Mouse (Mus musculus) neural tube, embryonic 12.5 days (tissue): ENCODE data around the gene Uso1. TPM values are rescaled to one million over a fixed set of nuclear protein-coding genes. Genes with fewer than 3 reads are reported as not detected.

Source experiments
- ATAC-seq: fragments of 200-750 bp; cut with Nextera tagmentation; 2 replicates; pipeline ENCODE4 v1.8.0; 2017; ENCODE audit warnings: low read depth, mild to moderate bottlenecking, moderate TSS enrichment, moderate library complexity; ENCODE audit not compliant: low FRiP score
- H3K27ac ChIP-seq: fragments of 300-500 bp; sonication (generic); 2 replicates; pipeline ENCODE4 v1.5.1; 2016
- H3K27me3 ChIP-seq: fragments of 300-500 bp; sonication (generic); replicated peaks from 2 replicates; pipeline ENCODE4 v1.6.1; 2016; ENCODE audit warnings: mild to moderate bottlenecking
- H3K36me3 ChIP-seq: fragments of 300-500 bp; sonication (generic); 2 replicates; pipeline ENCODE4 v1.6.1; 2016; ENCODE audit warnings: mild to moderate bottlenecking
- H3K4me1 ChIP-seq: fragments of 300-500 bp; sonication (generic); 2 replicates; pipeline ENCODE4 v1.6.1; 2016
- H3K4me2 ChIP-seq: fragments of 300-500 bp; sonication (generic); replicated peaks from 2 replicates; pipeline ENCODE4 v1.6.1; 2016; ENCODE audit warnings: mild to moderate bottlenecking
- H3K4me3 ChIP-seq: fragments of 300-500 bp; sonication (generic); 2 replicates; pipeline ENCODE4 v1.5.1; 2016
- H3K9ac ChIP-seq: fragments of 300-500 bp; sonication (generic); 2 replicates; pipeline ENCODE4 v1.6.1; 2016; ENCODE audit warnings: mild to moderate bottlenecking
- H3K9me3 ChIP-seq: fragments of 300-500 bp; sonication (generic); 2 replicates; pipeline ENCODE4 v1.6.1; 2016; ENCODE audit warnings: mild to moderate bottlenecking
- WGBS: fragments of 180-500 bp; shearing (Covaris S2); methylation state at CpG from one replicate; pipeline ENCODE4 v1.1.7; 2016; 5-methylcytosine and 5-hydroxymethylcytosine counted together
- polyA plus RNA-seq: library from polyadenylated mRNA; unstranded; fragments of >200 nt; fragmentation: Nextera tagmentation; extraction: Ambion mirVana; gene quantifications from 2 replicates; pipeline ENCODE4 v1.2.1, GENCODE M21; 2016

Gene Uso1
- polyA plus RNA-seq, 1 experiment from 2014 or later = 53.1 TPM

DNA sequence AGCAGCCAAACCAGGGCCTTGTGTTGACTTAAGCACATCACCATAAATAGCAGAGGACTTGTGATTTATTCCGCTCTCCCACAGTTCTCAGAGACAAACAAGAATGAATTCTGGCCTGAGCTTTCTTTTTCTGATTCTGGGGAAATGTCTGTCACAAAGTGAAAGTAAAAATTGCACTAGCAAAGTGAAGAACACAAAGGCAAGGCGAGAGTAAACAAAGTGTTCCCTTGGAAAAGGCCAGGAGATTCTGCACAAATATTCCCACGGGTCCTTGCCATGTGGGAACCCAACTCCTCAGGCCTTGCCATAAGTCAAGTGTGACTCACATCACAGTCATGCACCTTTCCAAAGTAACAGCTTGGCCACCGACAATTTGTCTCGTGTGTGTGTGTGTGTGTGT lies 68.0 kb downstream of the Uso1 start:
- Histone ChIP-seq H3K9ac (no peak overlapping the region), H3K36me3 (peaks cover 44% of the 10 kb centered on the region), H3K4me2 (no peak overlapping the region), H3K27ac (no peak overlapping the region), H3K4me1 (no peaks in the 10 kb centered on the region), H3K9me3 (no peaks in the 10 kb centered on the region), H3K4me3 (no peak overlapping the region), H3K27me3 (no peaks in the 10 kb centered on the region)
- no peak for ATAC-seq
- WGBS = 90% methylated on average over 5 of the region's 5 CpGs

DNA sequence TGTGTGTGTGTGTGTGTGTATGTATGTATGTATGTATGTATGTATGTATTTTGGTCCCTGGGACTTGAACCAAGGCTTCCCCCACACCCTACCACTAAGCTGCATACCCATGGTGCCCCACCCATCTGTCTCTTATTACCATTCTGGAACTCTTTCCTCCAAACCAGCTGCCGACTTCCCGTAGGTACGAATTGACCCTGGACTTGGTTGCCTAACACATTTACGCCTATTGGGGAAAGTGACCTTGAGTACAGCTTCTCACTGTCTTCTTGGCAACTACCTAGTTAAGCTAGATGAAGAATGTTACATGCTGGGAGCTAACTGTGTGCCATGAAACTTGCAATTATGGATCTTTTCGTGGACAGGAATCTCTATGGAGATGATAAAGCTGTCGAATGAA lies 68.4 kb downstream of the Uso1 start:
- Histone ChIP-seq H3K36me3 (peaks cover 40% of the 10 kb centered on the region), H3K9me3 (no peaks in the 10 kb centered on the region), H3K27ac (no peak overlapping the region), H3K4me1 (no peaks in the 10 kb centered on the region), H3K27me3 (no peaks in the 10 kb centered on the region), H3K4me2 (no peak overlapping the region), H3K9ac (no peak overlapping the region), H3K4me3 (no peak overlapping the region)
- WGBS = 95% methylated on average over 6 of the region's 6 CpGs
- ATAC-seq = no peak

DNA sequence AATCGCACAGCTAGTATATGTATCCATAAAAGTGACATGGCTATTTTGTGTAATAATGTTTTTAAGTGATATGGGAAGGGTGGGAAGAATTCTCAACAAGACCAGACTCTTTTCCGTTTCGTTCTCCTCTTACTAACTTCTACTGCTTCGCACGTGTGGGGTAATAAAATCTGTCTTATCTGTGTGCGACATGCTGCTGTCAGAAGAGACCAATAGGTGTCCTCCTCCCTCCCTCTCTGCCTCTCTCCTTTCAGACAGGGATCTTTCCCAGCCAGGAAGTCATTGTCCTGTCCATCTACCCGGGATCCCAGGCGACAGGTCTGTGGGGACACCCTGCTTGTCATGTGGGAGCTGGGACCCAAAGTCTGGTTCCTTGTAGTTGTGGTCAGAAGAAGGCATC lies 72.5 kb downstream of the Uso1 start:
- Histone ChIP-seq H3K4me1 (no peaks in the 10 kb centered on the region), H3K4me3 (no peak overlapping the region), H3K9me3 (no peaks in the 10 kb centered on the region), H3K27me3 (no peaks in the 10 kb centered on the region), H3K9ac (no peak overlapping the region), H3K27ac (no peak overlapping the region), H3K4me2 (no peak overlapping the region), H3K36me3 (peaks cover 6% of the 10 kb centered on the region)
- no peak for ATAC-seq
- 80% methylated on average over 8 of the region's 8 CpGs for WGBS

DNA sequence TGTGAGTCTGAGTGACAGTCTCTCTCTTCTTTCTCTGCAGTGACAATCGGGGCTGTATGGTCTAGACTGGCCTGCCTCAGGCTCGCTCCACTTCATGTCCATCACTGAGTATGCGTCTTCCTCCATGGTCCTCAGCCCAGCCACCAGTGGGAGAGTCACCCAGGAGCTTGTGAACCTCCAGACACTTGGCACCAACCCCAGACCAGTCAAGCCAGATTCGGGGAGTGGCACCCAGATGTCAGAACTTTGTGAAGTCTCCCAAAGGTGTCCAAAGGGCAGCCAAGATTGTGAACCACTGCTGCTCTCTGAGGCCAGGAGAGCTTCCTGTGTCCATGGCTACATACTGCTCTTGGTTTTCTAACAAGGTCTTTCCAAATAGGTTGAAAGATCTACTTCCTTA lies 74.5 kb downstream of the Uso1 start:
- Histone ChIP-seq H3K4me3 (no peak overlapping the region), H3K27me3 (no peaks in the 10 kb centered on the region), H3K9ac (no peak overlapping the region), H3K4me2 (no peak overlapping the region), H3K4me1 (no peaks in the 10 kb centered on the region), H3K9me3 (no peaks in the 10 kb centered on the region), H3K36me3 (no peaks in the 10 kb centered on the region), H3K27ac (no peak overlapping the region)
- no peak for ATAC-seq
- 91% methylated on average over 4 of the region's 4 CpGs for WGBS

DNA sequence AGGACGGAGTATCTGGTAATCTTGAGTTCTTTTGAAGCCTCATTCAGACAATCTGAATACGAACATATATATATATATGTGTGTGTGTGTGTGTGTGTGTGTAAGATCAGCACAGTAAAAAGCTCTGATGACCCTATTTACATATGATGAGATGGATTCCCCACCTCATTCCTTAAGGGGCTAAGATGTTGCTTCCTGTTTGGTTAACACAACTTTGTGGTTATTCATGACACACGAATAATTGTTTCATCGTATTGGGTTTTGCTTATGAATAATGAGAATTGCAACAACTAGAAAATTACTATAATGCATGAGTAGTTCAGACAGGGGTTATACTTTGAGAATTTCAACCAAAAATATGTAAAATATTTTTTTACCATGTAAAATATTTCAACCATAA lies 77.6 kb downstream of the Uso1 start, which contains the start of gene U90926:
Gene U90926 (minus strand): TSS at position 101 of the 400 bp plus-strand sequence.
- Histone ChIP-seq H3K9ac (no peak within 1 kb of the TSS), H3K4me2 (no peak within 1 kb of the TSS), H3K9me3 (no peaks in the 10 kb centered on the region), H3K27me3 (no peaks in the 10 kb centered on the region), H3K4me3 (no peak within 1 kb of the TSS), H3K36me3 (no peaks in the 10 kb centered on the region), H3K27ac (no peak within 1 kb of the TSS), H3K4me1 (no peaks in the 10 kb centered on the region)
- WGBS = 93% methylated on average over 4 of the region's 4 CpGs
- ATAC-seq = no peak

DNA sequence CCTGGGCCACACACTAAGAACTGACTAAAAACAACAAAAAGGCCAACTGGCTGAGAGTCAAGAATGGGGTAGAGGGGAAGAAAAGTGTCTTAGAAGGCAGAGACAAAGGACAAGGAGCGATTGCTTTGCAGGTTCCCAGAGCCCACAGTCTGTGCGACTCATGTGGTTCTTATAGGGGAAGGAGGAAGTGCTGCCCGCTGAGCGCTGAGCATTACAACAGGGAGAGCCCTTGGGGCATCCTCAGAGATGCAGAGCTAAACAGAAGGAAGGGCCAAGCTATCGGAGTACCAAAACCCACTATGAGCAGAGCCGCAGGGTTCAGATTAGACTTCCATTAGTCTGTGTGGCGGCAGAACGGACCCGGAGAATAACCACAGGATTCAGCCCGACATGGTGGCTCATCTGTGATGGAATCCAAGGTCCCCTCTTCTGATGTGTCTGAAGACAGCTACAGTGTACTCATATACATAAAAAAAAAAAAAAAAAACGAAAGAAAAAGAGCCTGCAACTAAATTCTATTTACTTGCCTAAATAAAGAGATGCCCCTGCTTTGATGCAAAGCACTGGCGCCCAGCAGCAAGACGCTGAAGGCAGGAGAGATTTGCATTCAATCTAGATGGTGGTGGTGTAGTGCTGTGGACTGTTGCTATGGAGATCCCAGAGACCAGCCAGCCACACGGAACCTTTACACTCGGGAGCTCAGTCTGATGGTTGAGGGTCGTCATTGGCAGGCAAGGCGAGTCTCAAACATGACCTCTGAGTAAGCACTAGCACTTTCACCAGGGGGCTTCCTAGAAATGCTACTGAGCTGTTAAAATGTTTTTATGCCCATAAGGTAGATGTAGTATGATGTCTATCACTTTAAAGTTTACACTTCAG lies 81.4 kb downstream of the Uso1 start:
- Histone ChIP-seq H3K4me1 (no peaks in the 10 kb centered on the region), H3K36me3 (no peaks in the 10 kb centered on the region), H3K9me3 (no peaks in the 10 kb centered on the region), H3K9ac (no peak overlapping the region), H3K27me3 (no peaks in the 10 kb centered on the region), H3K27ac (no peak overlapping the region), H3K4me3 (no peak overlapping the region), H3K4me2 (no peak overlapping the region)
- peak; percentile 82 for ATAC-seq
- 51% methylated on average over 17 of the region's 17 CpGs for WGBS

DNA sequence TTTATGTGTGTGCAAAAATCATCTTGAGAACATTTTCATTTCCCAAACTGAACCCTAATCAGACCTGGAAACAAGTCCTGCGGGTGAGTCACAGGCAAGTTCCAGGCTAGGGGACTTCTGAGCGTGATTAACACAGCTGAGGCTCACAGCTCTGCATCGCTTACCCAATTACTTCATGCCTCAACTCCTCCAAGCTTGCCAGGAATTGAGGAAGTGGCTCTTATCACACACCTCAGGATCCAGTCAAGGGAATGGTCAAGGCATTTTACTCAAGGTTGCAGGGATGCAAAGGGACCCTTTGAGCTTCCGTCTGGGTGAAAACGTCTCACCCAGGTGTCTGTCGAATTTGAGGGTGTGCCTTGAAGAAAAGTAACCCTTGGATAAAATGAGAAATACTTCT lies 82.1 kb downstream of the Uso1 start:
- 79% methylated on average over 6 of the region's 6 CpGs for WGBS
- no peaks in the 10 kb centered on the region for H3K9me3 ChIP-seq
- no peaks in the 10 kb centered on the region for H3K4me1 ChIP-seq
- H3K4me2 ChIP-seq = no peak overlapping the region
- no peaks in the 10 kb centered on the region for H3K36me3 ChIP-seq
- no peak overlapping the region for H3K4me3 ChIP-seq
- no peak overlapping the region for H3K9ac ChIP-seq
- no peaks in the 10 kb centered on the region for H3K27me3 ChIP-seq
- ATAC-seq = no peak
- no peak overlapping the region for H3K27ac ChIP-seq

DNA sequence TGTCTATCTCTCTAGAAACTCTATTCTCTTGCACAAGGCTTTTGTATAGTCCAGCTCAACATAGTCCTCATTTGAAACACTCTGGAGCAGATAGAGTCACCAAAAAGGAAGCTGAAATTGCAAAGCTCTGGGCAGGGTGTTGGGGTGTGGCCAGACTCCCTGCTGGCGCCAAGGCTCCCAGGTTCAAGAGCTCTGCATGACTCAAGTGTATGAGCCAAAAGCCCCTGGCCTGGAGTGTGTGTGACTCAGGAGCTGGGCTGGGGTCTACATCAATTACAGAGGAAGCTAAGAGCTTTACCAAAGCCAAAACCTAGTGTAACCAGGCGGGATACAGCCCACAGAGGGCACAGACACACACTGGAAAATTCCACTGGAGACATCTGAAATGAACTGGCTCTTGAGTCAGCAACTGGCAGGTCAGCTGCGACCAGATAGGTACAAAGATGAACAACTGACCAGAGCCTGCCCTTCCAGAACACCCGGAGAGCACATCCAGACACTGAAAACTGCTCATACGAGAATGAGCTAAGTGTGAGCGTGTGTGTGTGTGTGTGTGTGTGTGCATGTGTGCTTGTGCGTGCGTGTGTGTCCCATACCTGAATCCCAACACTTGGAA lies 82.7 kb downstream of the Uso1 start:
- no peak for ATAC-seq
- Histone ChIP-seq H3K9me3 (no peaks in the 10 kb centered on the region), H3K27me3 (no peaks in the 10 kb centered on the region), H3K27ac (no peak overlapping the region), H3K4me3 (no peak overlapping the region), H3K9ac (no peak overlapping the region), H3K36me3 (no peaks in the 10 kb centered on the region), H3K4me2 (no peak overlapping the region), H3K4me1 (no peaks in the 10 kb centered on the region)
- 91% methylated on average over 8 of the region's 8 CpGs for WGBS

DNA sequence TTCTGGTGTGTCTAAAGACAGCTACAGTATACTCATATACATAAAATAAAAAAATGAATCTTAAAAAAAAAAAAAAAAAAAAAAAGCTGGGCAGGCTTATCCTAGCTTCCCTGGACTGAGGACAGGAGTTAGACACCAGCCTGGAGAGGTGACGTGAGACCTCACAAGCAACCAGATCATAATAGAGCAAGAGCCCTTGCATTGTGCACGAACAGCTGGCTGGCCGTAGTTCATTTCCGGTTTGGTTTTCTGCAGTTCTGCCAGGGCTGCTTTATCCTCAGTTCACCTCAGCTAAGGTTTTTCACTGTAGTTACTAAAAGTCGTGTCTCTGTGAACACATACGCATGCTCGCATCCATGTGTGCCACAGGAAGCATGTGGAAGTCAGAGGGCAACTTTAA lies 90.0 kb downstream of the Uso1 start:
- H3K9me3 ChIP-seq = no peaks in the 10 kb centered on the region
- H3K27me3 ChIP-seq = no peaks in the 10 kb centered on the region
- 87% methylated on average over 7 of the region's 7 CpGs for WGBS
- H3K4me3 ChIP-seq = no peak overlapping the region
- H3K4me1 ChIP-seq = no peaks in the 10 kb centered on the region
- H3K9ac ChIP-seq = no peak overlapping the region
- no peaks in the 10 kb centered on the region for H3K36me3 ChIP-seq
- H3K4me2 ChIP-seq = no peak overlapping the region
- H3K27ac ChIP-seq = no peak overlapping the region
- no peak for ATAC-seq

DNA sequence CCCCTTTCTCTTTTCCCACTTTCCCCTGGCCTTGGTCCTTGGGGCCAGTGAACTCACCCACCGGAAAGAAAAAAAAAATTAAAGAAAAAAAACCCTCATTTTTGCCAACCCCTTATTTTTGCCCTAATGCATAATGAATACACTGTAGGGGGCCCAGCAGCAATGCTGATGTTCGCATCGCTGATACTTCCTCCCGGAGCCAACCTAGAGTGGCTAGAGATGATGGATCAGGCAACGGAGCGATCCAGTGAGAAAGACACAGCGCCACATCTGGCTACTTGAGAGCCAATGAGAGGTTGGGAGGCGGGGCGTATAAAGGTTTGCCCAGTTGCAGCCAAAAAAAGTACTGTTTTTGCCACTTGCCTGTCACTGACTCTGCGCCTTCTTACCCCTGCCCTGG lies 91.0 kb downstream of the Uso1 start:
- no peak overlapping the region for H3K4me2 ChIP-seq
- no peak overlapping the region for H3K27ac ChIP-seq
- no peak overlapping the region for H3K9ac ChIP-seq
- H3K27me3 ChIP-seq = no peaks in the 10 kb centered on the region
- no peaks in the 10 kb centered on the region for H3K4me1 ChIP-seq
- WGBS = 43% methylated on average over 10 of the region's 10 CpGs
- ATAC-seq = no peak
- no peaks in the 10 kb centered on the region for H3K36me3 ChIP-seq
- no peak overlapping the region for H3K4me3 ChIP-seq
- no peaks in the 10 kb centered on the region for H3K9me3 ChIP-seq

DNA sequence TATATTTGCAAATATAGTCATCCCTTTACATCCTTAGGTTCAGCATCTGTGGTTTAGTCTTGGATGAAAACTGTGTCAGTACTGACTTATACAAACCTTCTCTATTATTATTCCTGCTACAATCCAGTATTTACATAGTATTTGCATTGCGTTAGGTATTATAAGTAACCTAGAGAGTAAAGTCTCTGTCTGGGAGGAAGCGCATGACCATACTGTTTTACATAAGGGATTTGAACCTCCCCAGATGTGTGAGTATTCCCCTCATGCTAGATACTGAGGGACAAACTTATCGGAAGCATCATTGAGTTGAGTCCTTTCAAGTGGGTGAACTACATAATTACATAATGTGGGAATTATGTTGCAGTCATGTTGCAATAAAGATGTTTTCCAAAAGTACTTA lies 91.8 kb downstream of the Uso1 start:
- ATAC-seq = no peak
- no peak overlapping the region for H3K9ac ChIP-seq
- no peak overlapping the region for H3K4me3 ChIP-seq
- no peaks in the 10 kb centered on the region for H3K4me1 ChIP-seq
- H3K27me3 ChIP-seq = no peaks in the 10 kb centered on the region
- no peak overlapping the region for H3K27ac ChIP-seq
- no peaks in the 10 kb centered on the region for H3K36me3 ChIP-seq
- H3K9me3 ChIP-seq = no peaks in the 10 kb centered on the region
- 93% methylated on average over 3 of the region's 3 CpGs for WGBS
- no peak overlapping the region for H3K4me2 ChIP-seq

DNA sequence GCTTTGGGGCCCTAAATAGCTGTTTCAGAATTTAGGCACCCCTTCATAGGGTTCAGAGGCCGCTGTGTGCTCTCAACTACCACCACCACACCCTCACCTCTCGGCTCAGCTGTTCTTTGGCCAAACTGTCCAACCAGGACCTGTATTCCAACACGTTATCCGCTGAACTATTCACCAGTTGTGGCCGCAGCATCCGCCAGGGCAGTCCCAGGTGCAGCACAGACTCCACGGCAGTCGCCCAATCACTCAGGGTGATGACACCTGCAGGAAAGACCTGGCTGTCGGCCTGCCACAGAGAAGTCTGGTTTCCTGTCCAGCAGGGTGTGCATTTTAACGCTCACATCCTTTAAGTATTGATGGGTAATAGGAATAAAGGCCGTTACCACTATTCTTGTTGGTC lies 92.6 kb downstream of the Uso1 start:
- ATAC-seq = no peak
- 87% methylated on average over 11 of the region's 11 CpGs for WGBS
- Histone ChIP-seq H3K9ac (no peak overlapping the region), H3K36me3 (no peaks in the 10 kb centered on the region), H3K27me3 (no peaks in the 10 kb centered on the region), H3K4me3 (no peak overlapping the region), H3K9me3 (no peaks in the 10 kb centered on the region), H3K4me2 (no peak overlapping the region), H3K27ac (no peak overlapping the region), H3K4me1 (no peaks in the 10 kb centered on the region)

DNA sequence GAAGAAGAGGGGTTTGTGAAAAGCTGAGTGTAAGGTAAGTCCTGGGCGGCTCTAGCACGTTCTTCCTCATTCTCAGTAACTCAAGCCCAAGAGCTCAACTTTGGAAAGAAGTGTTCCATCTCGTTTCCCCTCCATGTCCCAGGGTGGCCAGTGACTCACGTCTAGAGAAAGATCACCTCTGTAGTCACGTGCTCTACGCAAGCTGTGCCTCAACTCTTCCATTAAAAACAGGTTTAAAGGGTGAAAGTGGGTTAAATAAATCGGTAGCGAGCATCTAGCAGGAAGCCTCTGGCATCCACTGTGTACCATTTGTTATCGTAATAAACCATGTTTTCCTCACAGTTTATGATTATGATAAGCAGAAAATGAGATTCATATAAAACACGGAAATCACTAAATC lies 94.1 kb downstream of the Uso1 start:
- Histone ChIP-seq H3K27ac (no peak overlapping the region), H3K4me3 (no peak overlapping the region), H3K27me3 (no peaks in the 10 kb centered on the region), H3K9me3 (no peaks in the 10 kb centered on the region), H3K36me3 (no peaks in the 10 kb centered on the region), H3K4me2 (no peak overlapping the region), H3K9ac (no peak overlapping the region), H3K4me1 (no peaks in the 10 kb centered on the region)
- ATAC-seq = no peak
- WGBS = 86% methylated on average over 10 of the region's 10 CpGs
